Mouse (Mus musculus) megakaryocyte, embryonic 14.5 days (primary cell): ENCODE data around the gene Fam149a.

Experiments
- FLI1 ChIP-seq: IDR thresholded peaks from 2 replicates; pipeline ENCODE4 v1.6.1; 2012; ENCODE audit warnings: low read length, inconsistent platforms, mixed read lengths
- GATA1 ChIP-seq: IDR thresholded peaks from 3 replicates; pipeline ENCODE4 v1.6.1; 2012; ENCODE audit warnings: mixed read lengths, low read length, inconsistent platforms, borderline replicate concordance

- TF ChIP-seq GATA1 (no peak), FLI1 (no peak)
Observed at GRCm38 (mm10) chr8:45380598-45380997, 1.5 kb downstream of the Fam149a start.
